Mouse (Mus musculus): ENCODE measurements around the gene Slc16a7. TPM values are rescaled to one million over a fixed set of nuclear protein-coding genes. Genes with fewer than 3 reads are reported as not detected.

Slc16a7 gene
- total and polyA plus RNA-seq, 2 experiments from 2014 or later = 9.1 to 19.6 TPM

DNA sequence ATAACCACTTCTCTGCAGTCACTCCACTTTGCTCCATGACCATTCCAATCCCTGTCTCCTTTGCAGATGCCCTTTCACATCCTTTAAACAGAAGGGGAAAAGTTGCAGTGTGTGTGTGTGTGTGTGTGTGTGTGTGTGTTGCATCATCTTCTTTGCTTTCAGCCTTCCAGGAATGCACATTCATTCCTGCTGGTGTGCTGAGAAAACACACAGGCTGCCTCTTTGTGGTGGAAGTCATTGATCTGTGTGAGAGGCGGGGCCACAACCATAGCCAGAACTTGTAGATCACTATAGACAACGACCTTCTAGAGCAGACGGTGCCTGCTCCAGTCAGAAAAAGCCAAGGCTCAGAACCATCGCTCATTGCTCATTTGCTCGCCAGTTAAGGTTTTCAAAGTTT, 103.9 kb downstream of the Slc16a7 start:
- no peaks in the 10 kb centered on the region for H3K27me3 ChIP-seq (ENCODE audit: insufficient read depth, low read length)
- DNase-seq (ENCODE audit: low spot score) = no peak
- no peak overlapping the region for H3K27ac ChIP-seq (ENCODE audit: low read depth, low read length)
- no peaks in the 10 kb centered on the region for H3K4me1 ChIP-seq (ENCODE audit: insufficient read depth, low read length)
- no peak overlapping the region for H3K4me2 ChIP-seq (ENCODE audit: low read depth, low read length, poor library complexity, severe bottlenecking)
- no peak overlapping the region for H3K4me3 ChIP-seq (ENCODE audit: low read depth, low read length)
- ATAC-seq (ENCODE audit: low FRiP score) = no peak
- 79% methylated on average over 5 of the region's 5 CpGs for WGBS
- TF ChIP-seq CTCF (IDR thresholded peaks at IDR 0.05) = no peak
- H3K36me3 ChIP-seq (ENCODE audit: insufficient read depth, low read length) = 0 out of 2 replicates have a peak, but pooled peaks cover 2% of the 10 kb centered on the region
- no peak overlapping the region for H3K9ac ChIP-seq (replicated peaks; ENCODE audit: low read length, poor library complexity, severe bottlenecking)
- H3K9me3 ChIP-seq (ENCODE audit: low read length) = no peaks in the 10 kb centered on the region

DNA sequence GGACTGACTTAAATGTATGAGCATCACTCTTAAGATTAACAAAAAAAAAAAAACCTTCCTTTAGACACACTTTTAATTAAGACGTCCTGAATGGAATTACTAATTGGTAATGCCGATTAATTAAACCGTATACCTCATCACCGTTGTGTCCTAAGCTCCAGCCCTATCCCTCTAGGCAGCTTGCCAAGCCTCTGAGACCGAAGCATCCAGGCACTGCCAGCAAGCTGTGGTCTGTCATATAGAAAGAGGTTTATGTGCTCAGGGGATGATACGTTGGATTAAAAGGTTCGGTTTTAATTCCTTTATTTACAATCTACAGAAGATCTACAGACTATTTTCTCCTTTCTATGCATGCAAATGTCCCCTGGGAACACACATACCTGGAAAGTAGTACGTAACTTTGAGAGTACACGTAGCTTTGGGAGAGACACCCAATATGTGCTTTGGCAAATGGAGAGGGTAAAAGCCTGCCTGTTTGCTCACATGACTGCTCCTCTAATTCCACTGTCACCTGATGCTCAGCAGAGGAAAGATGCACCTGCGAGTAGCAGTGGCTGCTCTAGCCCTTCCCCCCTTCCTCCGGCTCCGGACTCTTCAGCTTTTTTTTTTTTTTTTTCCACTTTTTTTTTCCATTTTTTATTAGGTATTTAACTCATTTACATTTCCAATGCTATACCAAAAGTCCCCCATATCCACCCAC, 114.0 kb downstream of the Slc16a7 start:
- Histone ChIP-seq H3K27me3 (ENCODE audit: insufficient read depth, low read length) (no peaks in the 10 kb centered on the region), H3K9me3 (ENCODE audit: low read length) (no peaks in the 10 kb centered on the region), H3K4me3 (ENCODE audit: low read depth, low read length) (no peak overlapping the region), H3K4me2 (ENCODE audit: low read depth, low read length, poor library complexity, severe bottlenecking) (no peak overlapping the region), H3K4me1 (ENCODE audit: insufficient read depth, low read length) (no peaks in the 10 kb centered on the region), H3K36me3 (ENCODE audit: insufficient read depth, low read length) (no peaks in the 10 kb centered on the region), H3K9ac (replicated peaks; ENCODE audit: low read length, poor library complexity, severe bottlenecking) (no peak overlapping the region), H3K27ac (ENCODE audit: low read depth, low read length) (no peak overlapping the region)
- ATAC-seq (ENCODE audit: low FRiP score) (no peak), DNase-seq (ENCODE audit: low spot score) (peak; percentile 75)
- 56% methylated on average over 12 of the region's 12 CpGs for WGBS
- no peak for TF ChIP-seq CTCF (IDR thresholded peaks at IDR 0.05)

DNA sequence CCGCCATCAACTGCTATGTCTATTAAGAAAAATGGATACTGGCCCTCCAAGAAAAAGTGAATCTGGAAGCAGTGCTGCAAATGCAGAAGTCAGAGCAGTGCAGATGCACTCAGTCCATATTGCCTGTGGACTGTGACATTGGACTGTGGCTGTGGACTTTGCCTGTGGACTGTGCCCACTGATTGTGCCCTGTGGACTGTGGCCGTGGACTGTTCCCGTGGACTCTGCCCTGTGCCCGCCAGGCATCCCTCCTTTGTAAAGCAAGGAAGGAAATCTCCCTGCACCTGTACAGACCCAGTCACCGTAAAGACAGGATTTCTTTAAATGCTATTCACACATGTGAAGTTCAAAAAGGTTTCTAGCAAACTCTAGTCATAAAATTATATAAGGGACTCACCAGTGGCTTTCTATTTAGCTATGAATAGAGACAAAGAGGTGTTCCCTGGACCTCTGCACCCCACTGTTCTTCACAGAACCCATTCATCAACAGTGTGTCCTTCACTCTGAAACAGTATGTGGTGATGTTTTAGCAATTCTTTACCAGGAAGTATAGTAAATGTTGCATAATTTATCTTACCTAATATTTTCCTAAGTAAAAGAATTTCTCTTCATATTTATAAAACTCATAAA, 114.6 kb downstream of the Slc16a7 start:
- H3K9me3 ChIP-seq (ENCODE audit: low read length) = no peaks in the 10 kb centered on the region
- ATAC-seq (ENCODE audit: low FRiP score) = no peak
- no peak overlapping the region for H3K27ac ChIP-seq (ENCODE audit: low read depth, low read length)
- TF ChIP-seq CTCF (IDR thresholded peaks at IDR 0.05) = no peak
- H3K9ac ChIP-seq (replicated peaks; ENCODE audit: low read length, poor library complexity, severe bottlenecking) = no peak overlapping the region
- no peaks in the 10 kb centered on the region for H3K4me1 ChIP-seq (ENCODE audit: insufficient read depth, low read length)
- 74% methylated on average over 5 of the region's 5 CpGs for WGBS
- no peak overlapping the region for H3K4me2 ChIP-seq (ENCODE audit: low read depth, low read length, poor library complexity, severe bottlenecking)
- H3K36me3 ChIP-seq (ENCODE audit: insufficient read depth, low read length) = no peaks in the 10 kb centered on the region
- H3K27me3 ChIP-seq (ENCODE audit: insufficient read depth, low read length) = no peaks in the 10 kb centered on the region
- H3K4me3 ChIP-seq (ENCODE audit: low read depth, low read length) = no peak overlapping the region
- no peak for DNase-seq (ENCODE audit: low spot score)

DNA sequence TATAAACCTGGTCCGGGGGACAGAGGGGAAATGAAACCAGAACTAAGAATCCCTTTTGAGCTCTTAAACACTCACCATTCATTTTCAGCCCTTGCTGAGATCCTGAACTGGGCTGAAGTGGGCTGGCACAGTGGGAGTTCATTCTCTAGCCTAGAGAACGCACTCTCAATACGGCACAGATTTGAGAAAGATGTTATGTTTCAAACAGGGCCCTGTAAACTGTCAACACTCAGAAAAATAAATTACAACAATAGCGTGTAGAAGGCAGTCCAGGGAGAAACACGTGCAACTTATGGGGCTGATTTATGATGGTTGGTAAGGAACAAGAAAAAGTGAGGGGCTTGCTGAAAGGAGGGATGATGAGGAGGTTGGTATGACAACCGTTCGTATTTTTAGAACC, 115.5 kb downstream of the Slc16a7 start:
- DNase-seq (ENCODE audit: low spot score) (no peak), ATAC-seq (ENCODE audit: low FRiP score) (no peak)
- Histone ChIP-seq H3K4me3 (ENCODE audit: low read depth, low read length) (no peak overlapping the region), H3K9ac (replicated peaks; ENCODE audit: low read length, poor library complexity, severe bottlenecking) (no peak overlapping the region), H3K9me3 (ENCODE audit: low read length) (no peaks in the 10 kb centered on the region), H3K27ac (ENCODE audit: low read depth, low read length) (no peak overlapping the region), H3K4me1 (ENCODE audit: insufficient read depth, low read length) (no peaks in the 10 kb centered on the region), H3K27me3 (ENCODE audit: insufficient read depth, low read length) (no peaks in the 10 kb centered on the region), H3K4me2 (ENCODE audit: low read depth, low read length, poor library complexity, severe bottlenecking) (no peak overlapping the region), H3K36me3 (ENCODE audit: insufficient read depth, low read length) (no peaks in the 10 kb centered on the region)
- no peak for TF ChIP-seq CTCF (IDR thresholded peaks at IDR 0.05)
- 53% methylated on average over 7 of the region's 7 CpGs for WGBS

DNA sequence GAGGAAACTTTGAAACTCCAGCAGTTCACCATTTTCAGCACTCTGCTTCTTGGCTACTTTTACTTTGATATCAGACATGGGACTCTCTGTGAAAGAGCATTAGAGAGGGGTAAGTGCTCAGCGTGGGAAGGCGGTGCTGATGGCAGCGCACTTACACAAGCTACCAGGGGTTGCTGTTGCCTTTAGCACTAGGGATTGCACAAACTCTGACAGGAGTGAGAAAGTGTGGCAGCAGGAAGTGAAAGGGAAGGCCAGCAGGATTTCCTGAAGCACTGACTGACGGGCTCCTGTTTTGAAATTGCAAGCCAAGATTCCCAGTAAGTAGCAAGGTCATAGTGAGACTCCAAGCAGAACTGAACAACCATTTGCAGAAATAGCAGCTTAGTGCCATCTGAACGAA, 117.8 kb downstream of the Slc16a7 start:
- Histone ChIP-seq H3K9me3 (ENCODE audit: low read length) (no peaks in the 10 kb centered on the region), H3K36me3 (ENCODE audit: insufficient read depth, low read length) (no peaks in the 10 kb centered on the region), H3K4me2 (ENCODE audit: low read depth, low read length, poor library complexity, severe bottlenecking) (no peak overlapping the region), H3K4me1 (ENCODE audit: insufficient read depth, low read length) (no peaks in the 10 kb centered on the region), H3K4me3 (ENCODE audit: low read depth, low read length) (no peak overlapping the region), H3K27me3 (ENCODE audit: insufficient read depth, low read length) (no peaks in the 10 kb centered on the region), H3K27ac (ENCODE audit: low read depth, low read length) (no peak overlapping the region), H3K9ac (replicated peaks; ENCODE audit: low read length, poor library complexity, severe bottlenecking) (no peak overlapping the region)
- ATAC-seq (ENCODE audit: low FRiP score) (no peak), DNase-seq (ENCODE audit: low spot score) (no peak)
- TF ChIP-seq CTCF (IDR thresholded peaks at IDR 0.05) = no peak
- WGBS = 71% methylated on average over 5 of the region's 5 CpGs

DNA sequence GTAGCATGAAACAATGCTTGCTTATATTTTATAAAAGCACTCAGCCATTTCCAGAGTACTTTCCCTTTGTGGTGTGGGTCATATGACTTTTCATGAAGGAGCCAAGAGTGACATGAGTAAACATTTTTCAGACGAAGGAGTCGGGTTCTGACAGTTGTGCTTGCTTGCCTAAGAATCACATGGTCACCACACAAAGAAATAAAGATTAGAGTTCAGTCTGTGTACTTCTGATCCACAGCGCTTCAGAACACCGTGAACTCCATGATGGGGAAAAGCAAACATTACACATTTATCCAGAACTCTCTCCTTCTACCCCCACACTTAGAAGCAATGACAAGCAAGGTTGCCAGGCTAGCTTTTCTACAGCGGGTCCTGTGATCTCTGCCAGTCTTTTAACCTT, 119.0 kb downstream of the Slc16a7 start:
- 81% methylated on average over 5 of the region's 5 CpGs for WGBS
- no peak overlapping the region for H3K4me3 ChIP-seq (ENCODE audit: low read depth, low read length)
- TF ChIP-seq CTCF (IDR thresholded peaks at IDR 0.05) = no peak
- H3K4me2 ChIP-seq (ENCODE audit: low read depth, low read length, poor library complexity, severe bottlenecking) = no peak overlapping the region
- DNase-seq (ENCODE audit: low spot score) (no peak), ATAC-seq (ENCODE audit: low FRiP score) (no peak)
- no peak overlapping the region for H3K27ac ChIP-seq (ENCODE audit: low read depth, low read length)
- no peaks in the 10 kb centered on the region for H3K36me3 ChIP-seq (ENCODE audit: insufficient read depth, low read length)
- no peaks in the 10 kb centered on the region for H3K4me1 ChIP-seq (ENCODE audit: insufficient read depth, low read length)
- H3K27me3 ChIP-seq (ENCODE audit: insufficient read depth, low read length) = no peaks in the 10 kb centered on the region
- H3K9ac ChIP-seq (replicated peaks; ENCODE audit: low read length, poor library complexity, severe bottlenecking) = no peak overlapping the region
- no peaks in the 10 kb centered on the region for H3K9me3 ChIP-seq (ENCODE audit: low read length)
